24 mouse cellular contexts compared by ENCODE assay signal in the genomic region with DNA sequence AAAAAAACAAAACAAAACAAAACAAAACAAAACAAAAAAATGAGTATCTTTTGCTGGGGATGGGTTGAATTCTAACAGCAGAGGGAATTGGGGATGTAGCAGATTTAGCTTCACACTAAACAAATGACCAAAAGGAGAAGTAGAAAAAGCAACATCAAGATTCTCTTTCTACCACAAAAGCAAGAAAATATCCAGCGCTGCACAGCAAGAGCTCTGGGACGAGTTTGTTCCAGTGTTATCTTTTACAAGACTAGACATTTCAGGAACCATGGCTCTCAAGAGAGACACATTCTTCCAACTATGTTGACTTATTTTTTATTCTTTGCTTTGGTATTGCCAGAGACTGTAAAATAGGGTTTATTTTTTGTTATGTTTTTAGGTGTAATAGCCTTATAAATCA.
"Had no signal": no experiment of that assay in that cellular context is flagged by ENCODE, and none has a peak within 500 bp of the region (broad histone marks: within the 10 kb centered on the region; RNA-seq: fewer than 3 reads in every experiment).

No protein-coding gene starts in this region.

- DNase-seq: gastrocnemius, postnatal 14 days; gastrocnemius, postnatal 36 days; heart, adult 2 months; heart, postnatal 14 days; heart, postnatal 36 days; kidney, adult 11 months; kidney, adult 2 months; kidney, adult 9 months; kidney, postnatal 14 days; kidney, postnatal 36 days; layer of hippocampus, adult 9-11 months; layer of hippocampus, postnatal 36 days; left cerebral cortex, postnatal 4 days had no signal

- ATAC-seq: hindbrain, postnatal 0 days; intestine, embryonic 16.5 days had no signal

- H3K9me3 ChIP-seq: heart, embryonic 13.5 days; heart, embryonic 15.5 days; hindbrain, embryonic 13.5 days; hindbrain, embryonic 15.5 days; kidney, embryonic 15.5 days; limb, embryonic 15.5 days had no signal

- H3K36me3 ChIP-seq: heart, embryonic 13.5 days; heart, embryonic 15.5 days; hindbrain, embryonic 13.5 days; hindbrain, embryonic 15.5 days; kidney, embryonic 15.5 days; limb, embryonic 13.5 days; limb, embryonic 15.5 days had no signal

- H3K4me3 ChIP-seq: heart, adult 2 months; heart, embryonic 13.5 days; heart, embryonic 15.5 days; hindbrain, embryonic 13.5 days; hindbrain, embryonic 15.5 days; kidney, embryonic 15.5 days; limb, embryonic 13.5 days; limb, embryonic 15.5 days had no signal

- H3K27me3 ChIP-seq: heart, embryonic 13.5 days; heart, embryonic 15.5 days; hindbrain, embryonic 13.5 days; hindbrain, embryonic 15.5 days; kidney, embryonic 15.5 days; limb, embryonic 13.5 days; limb, embryonic 15.5 days had no signal

- H3K4me2 ChIP-seq: heart, embryonic 11.5 days; heart, embryonic 13.5 days; heart, embryonic 15.5 days; hindbrain, embryonic 13.5 days; hindbrain, embryonic 15.5 days; kidney, embryonic 15.5 days; limb, embryonic 13.5 days; limb, embryonic 15.5 days had no signal

- H3K9ac ChIP-seq: heart, embryonic 13.5 days; heart, embryonic 15.5 days; hindbrain, embryonic 13.5 days; hindbrain, embryonic 15.5 days; kidney, embryonic 15.5 days; limb, embryonic 13.5 days; limb, embryonic 15.5 days had no signal

- H3K4me1 ChIP-seq: heart, embryonic 13.5 days; heart, embryonic 15.5 days; hindbrain, embryonic 13.5 days; hindbrain, embryonic 15.5 days; kidney, embryonic 15.5 days; limb, embryonic 13.5 days; limb, embryonic 15.5 days had no signal

- H3K27ac ChIP-seq: heart, adult 2 months; heart, embryonic 13.5 days; heart, embryonic 15.5 days; hindbrain, embryonic 13.5 days; hindbrain, embryonic 15.5 days; hindbrain, postnatal 0 days; kidney, embryonic 15.5 days; kidney, postnatal 0 days; limb, embryonic 13.5 days; limb, embryonic 15.5 days had no signal
